Mouse (Mus musculus): ENCODE measurements around the gene Grm3.

The Grm3 gene

DNA sequence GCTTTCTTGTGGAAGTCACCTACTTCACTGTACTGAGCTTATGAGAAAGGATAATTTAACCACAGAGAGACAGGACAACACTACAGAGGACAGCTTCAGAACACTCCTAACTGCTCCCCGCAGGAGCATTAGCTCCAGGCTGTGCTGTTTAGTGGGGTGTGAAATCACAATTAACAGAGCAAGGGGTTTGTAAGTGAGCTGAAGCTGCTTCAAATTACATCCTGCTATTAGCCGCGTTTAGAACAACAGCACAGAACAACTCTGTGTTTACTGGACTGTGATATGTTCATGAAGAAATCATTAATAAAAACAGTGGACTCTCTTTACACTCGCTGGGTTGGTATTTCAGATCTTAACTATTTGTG is 101.9 kb downstream of the Grm3 start:
- DNase-seq (ENCODE audit: low spot score): no peak

DNA sequence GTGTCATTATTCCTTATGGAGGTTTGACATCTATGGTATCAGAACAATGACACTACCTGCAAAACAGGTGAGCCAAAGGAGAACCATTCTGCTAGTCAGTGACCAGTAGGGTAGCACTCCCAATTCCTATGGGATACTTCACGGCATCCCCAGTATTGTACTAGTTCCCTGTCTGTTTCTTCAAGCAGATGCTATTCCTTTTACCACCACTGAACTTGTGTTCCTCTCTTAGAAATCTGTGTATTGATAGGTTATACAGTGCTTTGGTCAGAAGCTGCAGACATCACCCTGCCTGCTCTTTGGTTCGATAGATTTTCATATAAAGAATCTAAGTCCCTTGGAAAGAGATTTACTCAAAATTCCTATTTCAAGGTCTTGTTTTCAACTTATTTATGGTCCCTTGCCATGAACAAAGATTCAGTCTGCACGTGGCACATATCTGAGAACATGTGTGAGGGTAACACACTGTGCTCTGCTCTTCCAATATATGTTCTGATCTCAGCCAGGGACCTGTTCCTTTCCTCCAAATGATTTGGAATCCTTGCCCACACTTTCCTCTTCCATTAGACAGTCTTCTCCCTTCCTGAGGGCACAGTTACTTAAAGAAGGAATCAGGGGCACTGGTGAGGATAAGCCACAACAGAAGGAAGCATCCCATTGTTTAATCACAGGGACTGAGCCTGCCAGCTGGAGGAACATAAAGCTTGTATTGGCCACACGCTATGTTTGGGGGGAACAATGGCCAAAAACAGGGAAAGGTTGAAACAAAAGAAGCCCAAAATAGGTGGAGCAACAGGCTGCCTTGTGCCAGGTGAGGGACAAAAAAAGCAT is 102.5 kb downstream of the Grm3 start:
- no peak for DNase-seq (ENCODE audit: low spot score)

DNA sequence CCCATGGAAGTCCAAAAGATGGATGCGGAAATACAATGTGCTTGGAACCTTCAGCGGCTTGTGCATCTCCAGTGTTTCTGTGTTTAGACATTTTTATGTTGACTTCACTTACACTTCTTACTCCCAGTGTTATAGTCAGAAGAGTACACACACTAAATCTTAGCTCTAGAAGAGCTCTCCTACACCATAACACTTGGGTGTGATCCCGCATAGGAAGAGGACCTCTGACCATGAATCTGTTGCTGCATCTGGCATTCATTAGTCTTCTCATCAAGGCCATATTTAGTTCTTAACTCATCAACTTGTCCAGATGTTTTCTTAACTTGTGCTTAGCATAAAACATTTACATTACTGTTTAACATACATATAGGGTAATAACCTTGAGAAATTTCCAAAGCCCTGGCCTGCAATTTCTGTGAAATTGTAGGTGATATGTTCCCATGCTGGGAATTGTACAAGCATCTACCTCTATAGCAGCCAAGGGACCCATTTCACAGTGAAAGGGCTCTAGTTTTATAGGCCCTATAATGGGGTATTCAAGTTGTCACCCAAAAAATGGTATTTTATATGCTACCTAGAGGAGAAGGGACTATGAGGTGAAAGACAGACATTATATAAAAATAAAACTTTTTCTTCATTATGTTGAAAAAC is 103.4 kb downstream of the Grm3 start:
- DNase-seq (ENCODE audit: low spot score): no peak

- no peak for DNase-seq (ENCODE audit: low spot score)
Measured at GRCm38 (mm10) chr5:9579021-9579420, 145.9 kb downstream of the Grm3 start.

DNA sequence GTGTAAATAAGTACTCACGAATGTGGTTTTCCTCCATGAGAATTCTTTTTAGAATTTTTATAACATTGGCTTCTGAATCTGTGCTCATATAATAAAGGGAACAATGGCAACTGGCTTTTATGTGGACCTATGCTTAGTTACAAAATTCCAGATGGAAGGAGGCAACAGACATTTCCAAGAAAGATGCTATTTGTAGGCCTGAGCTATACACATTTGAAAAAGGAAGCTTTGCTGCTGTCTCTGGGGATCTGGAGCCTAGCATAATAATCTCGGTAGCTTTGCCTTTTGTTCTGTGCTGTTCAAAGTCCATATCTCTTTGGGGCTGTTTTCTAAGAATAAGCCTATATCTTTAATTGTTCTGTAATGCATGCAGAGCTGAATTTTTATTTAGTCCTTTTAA is 146.4 kb downstream of the Grm3 start:
- no peak for DNase-seq (ENCODE audit: low spot score)

GRCm38 (mm10) chr5:9570946-9571345 is 154.0 kb downstream of the Grm3 start:
- no peak for DNase-seq (ENCODE audit: low spot score)

GRCm38 (mm10) chr5:9557706-9558105 is 167.3 kb downstream of the Grm3 start:
- no peak for DNase-seq (ENCODE audit: low spot score)

- no peak for DNase-seq (ENCODE audit: low spot score)
Measured at GRCm38 (mm10) chr5:9540822-9541557, 184.0 kb downstream of the Grm3 start.

DNA sequence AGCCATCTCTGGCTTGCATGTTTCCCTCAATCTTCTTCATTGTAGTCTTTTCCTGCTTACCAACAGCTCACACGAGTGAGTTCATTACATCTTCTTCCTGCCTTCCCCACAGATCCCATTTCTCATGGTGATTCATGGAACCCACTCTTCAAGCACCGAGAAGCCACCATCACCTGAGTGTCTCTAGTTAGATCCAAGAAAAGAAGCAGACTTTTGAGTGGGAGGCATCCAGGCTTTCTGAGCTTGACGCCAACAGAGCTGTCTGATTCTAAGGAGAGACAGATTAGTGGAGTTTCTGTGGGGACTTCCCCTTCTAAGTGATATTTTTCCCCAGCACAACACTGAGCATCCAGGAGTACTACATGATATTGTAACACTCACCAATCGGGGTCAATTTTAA is 199.5 kb downstream of the Grm3 start:
- no peak for DNase-seq (ENCODE audit: low spot score)

GRCm38 (mm10) chr5:9511027-9511426 is 213.9 kb downstream of the Grm3 start:
- DNase-seq (ENCODE audit: low spot score): no peak

- DNase-seq (ENCODE audit: low spot score): no peak
Measured at GRCm38 (mm10) chr5:9497235-9497634, 227.7 kb downstream of the Grm3 start.

- DNase-seq (ENCODE audit: low spot score): no peak
Measured at GRCm38 (mm10) chr5:9495456-9495855, 229.5 kb downstream of the Grm3 start.

DNA sequence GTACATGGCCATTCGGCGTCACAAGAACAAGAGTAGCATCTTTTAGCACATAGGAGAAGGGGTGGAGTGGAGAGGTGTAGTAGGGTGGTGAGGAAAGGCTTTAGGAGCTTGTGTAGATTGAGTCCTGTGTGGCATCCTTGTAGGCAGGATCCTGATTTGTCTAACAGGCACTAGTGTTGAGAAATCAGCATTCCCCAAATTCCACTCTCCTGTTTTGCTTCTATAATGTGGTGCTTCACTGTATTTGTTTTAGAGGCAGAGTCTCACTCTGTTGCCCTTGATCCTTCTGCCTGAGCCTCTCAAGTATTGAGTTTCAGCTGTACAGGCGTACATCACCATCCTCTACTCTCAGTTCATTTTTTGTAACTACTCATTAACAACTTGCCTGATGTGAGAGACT is 247.4 kb downstream of the Grm3 start:
- no peak for DNase-seq (ENCODE audit: low spot score)

DNA sequence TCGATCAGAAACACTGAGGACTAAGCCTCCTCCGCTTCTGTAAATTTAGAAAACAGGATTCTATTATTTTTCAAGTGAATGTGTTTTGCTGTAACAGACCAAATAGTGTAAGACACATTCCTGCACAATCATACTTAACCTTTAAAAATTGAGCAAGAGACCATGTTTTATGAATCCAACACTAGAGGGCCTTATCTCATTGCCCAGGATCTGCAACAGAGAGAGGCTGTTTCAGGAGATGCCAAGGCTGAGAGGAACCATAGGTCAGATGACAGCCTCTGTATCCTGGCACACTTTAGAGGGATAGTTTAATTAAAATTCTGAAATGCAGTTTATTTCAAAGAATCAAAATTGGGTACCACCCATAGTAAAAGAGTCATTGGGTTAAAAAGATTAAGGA is 271.7 kb downstream of the Grm3 start:
- no peak for DNase-seq (ENCODE audit: low spot score)

DNA sequence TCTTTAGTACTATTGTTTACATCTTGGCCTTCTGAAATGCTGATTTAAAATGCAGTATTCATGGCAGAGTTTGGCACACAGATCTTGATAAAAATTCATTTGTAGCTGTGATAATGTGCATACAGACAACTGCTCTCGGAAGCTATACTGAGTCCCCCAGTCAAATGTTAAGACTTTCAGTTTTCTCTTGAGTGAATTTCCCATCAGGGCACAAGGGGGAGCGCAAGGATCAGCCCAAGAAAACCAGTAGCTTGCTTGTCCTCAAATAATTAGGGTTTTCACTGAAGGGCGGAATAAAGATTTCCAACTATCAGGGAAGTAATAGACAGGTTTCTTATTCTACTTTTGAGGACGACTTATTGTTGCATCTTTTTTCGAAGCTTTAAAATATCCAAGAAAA is 275.4 kb downstream of the Grm3 start:
- DNase-seq (ENCODE audit: low spot score): no peak

DNA sequence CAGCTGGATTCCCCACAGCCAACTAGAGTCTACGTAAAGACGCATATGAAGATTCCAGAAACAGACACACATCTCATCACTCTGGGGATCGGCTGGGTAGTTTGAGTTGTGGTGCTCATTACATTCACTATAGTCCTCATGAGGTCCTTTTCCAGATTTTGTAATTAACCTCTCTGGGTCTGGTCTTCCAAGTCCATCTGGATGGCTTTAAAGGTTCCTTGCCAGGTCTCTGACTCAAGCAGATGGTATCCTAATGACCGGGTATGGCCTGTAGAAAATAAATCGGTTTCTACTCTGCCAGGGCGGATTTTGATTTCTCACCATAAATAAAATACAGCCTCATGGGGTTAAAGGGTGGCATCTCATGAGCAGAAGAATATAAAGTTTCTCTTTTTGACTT is 276.0 kb downstream of the Grm3 start:
- no peak for DNase-seq (ENCODE audit: low spot score)

DNA sequence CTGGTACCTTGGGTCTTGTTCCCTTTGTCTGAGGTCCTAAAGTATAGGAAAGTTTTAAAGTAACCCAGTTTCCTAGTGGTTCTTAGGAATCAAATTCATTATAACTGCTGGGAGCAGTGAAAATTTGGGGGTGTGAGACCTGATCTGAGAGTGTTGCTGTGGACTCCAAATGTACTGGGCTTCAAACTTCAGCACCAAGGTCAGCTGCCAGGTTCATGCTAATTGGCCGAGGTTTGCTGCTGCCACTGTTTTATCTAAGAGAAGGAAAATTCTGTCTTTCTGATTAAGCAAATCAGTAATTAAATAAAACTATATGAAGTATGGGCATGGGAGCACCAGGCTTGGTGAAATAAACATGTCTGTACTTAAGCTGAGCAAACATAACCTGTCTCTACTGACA is 278.8 kb downstream of the Grm3 start:
- DNase-seq (ENCODE audit: low spot score): no peak
